Mouse (Mus musculus) liver, embryonic 15.5 days (tissue): ENCODE data around the gene Lrrc8e. TPM values are rescaled to one million over a fixed set of nuclear protein-coding genes. Genes with fewer than 3 reads are reported as not detected.

Experiments
- ATAC-seq: fragments of 200-750 bp; cut with Nextera tagmentation; 2 replicates; pipeline ENCODE4 v1.8.0; 2017; ENCODE audit warnings: moderate number of reproducible peaks, mild to moderate bottlenecking, moderate library complexity; ENCODE audit not compliant: insufficient read depth
- H3K27ac ChIP-seq: fragments of 300-500 bp; sonication (generic); replicated peaks from 2 replicates; pipeline ENCODE4 v1.5.1; 2015; ENCODE audit warnings: mild to moderate bottlenecking, inconsistent platforms
- H3K27me3 ChIP-seq: fragments of 300-500 bp; sonication (generic); 2 replicates; pipeline ENCODE4 v1.6.1; 2015; ENCODE audit warnings: mild to moderate bottlenecking, inconsistent platforms
- H3K36me3 ChIP-seq: fragments of 300-500 bp; sonication (generic); replicated peaks from 2 replicates; pipeline ENCODE4 v1.6.1; 2015; ENCODE audit warnings: moderate library complexity, mild to moderate bottlenecking, inconsistent platforms
- H3K4me1 ChIP-seq: fragments of 300-500 bp; sonication (generic); replicated peaks from 2 replicates; pipeline ENCODE4 v1.6.1; 2015; ENCODE audit warnings: inconsistent platforms
- H3K4me2 ChIP-seq: fragments of 300-500 bp; sonication (generic); 2 replicates; pipeline ENCODE4 v1.6.1; 2015; ENCODE audit warnings: moderate library complexity, mild to moderate bottlenecking, inconsistent platforms
- H3K4me3 ChIP-seq: fragments of 300-500 bp; sonication (generic); replicated peaks from 2 replicates; pipeline ENCODE4 v1.5.1; 2015; ENCODE audit warnings: mild to moderate bottlenecking, inconsistent platforms
- H3K9ac ChIP-seq: fragments of 300-500 bp; sonication (generic); 2 replicates; pipeline ENCODE4 v1.6.1; 2015; ENCODE audit warnings: moderate library complexity, mild to moderate bottlenecking, inconsistent platforms
- H3K9me3 ChIP-seq: fragments of 300-500 bp; sonication (generic); replicated peaks from 2 replicates; pipeline ENCODE4 v1.6.1; 2016; ENCODE audit warnings: inconsistent platforms
- WGBS: fragments of 180-500 bp; shearing (Covaris S2); methylation state at CpG from one replicate; pipeline ENCODE4 v1.1.7; 2015; ENCODE audit warnings: mixed read lengths; ENCODE audit not compliant: insufficient replicate concordance; 5-methylcytosine and 5-hydroxymethylcytosine counted together
- polyA plus RNA-seq: library from polyadenylated mRNA; unstranded; fragments of >200 nt; fragmentation: Nextera tagmentation; extraction: Ambion mirVana; gene quantifications from 2 replicates; pipeline ENCODE4 v1.2.1, GENCODE M21; 2015

Lrrc8e gene
- polyA plus RNA-seq, 1 experiment from 2014 or later = 0.32 TPM

DNA sequence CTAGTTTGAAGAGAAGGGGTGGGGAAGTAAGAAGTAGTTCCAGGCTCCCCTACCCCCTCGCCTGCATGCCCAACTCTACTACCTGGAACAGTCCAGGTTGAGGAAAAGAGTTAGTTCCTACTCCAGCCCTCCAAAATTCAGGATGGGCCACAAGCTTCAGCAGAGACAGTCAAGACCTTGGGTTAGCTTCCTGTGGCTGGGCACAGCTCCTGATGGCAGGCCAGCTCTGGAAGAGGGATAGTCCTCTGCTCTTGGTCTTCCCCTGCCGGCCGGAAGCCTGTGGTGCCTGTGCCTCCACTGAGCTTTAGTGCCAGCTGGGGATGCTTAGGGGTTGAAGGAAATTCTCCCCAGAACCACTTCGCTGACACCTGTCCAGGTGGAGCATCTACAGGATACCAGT lies 304 bp upstream of the Lrrc8e start:
- Histone ChIP-seq H3K27ac (no peak overlapping the region), H3K27me3 (peaks cover 54% of the 10 kb centered on the region), H3K36me3 (no peaks in the 10 kb centered on the region), H3K4me3 (peak overlapping the region; percentile 30), H3K9ac (no peak overlapping the region), H3K4me1 (peaks cover 18% of the 10 kb centered on the region), H3K9me3 (no peaks in the 10 kb centered on the region), H3K4me2 (peak overlapping the region; percentile 60)
- 22% methylated on average over 4 of the region's 4 CpGs for WGBS
- ATAC-seq = no peak

DNA sequence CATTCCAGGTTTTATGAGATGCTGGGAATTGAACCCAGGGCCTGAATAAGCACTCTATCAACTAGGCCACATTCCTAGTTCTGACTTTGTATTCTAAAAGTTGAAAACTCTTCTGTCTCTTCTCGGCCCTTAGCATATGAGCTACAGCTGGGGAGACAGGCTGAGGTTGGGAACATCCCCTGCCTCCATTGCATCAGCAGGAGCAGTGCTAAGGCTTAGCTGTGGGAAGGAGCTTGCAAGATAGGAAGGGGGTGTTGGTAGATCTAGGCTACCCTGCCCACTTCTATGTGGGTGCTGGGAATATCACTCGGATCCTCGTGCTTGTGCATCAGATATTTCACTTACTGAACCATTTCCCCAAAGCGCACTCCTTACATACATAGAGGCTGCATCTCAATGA lies 1.3 kb downstream of the Lrrc8e start:
- Histone ChIP-seq H3K36me3 (no peaks in the 10 kb centered on the region), H3K4me3 (no peak overlapping the region), H3K9me3 (no peaks in the 10 kb centered on the region), H3K9ac (no peak overlapping the region), H3K27me3 (peaks cover 51% of the 10 kb centered on the region), H3K4me2 (no peak overlapping the region), H3K27ac (no peak overlapping the region), H3K4me1 (peaks cover 19% of the 10 kb centered on the region)
- WGBS = 67% methylated on average over 4 of the region's 4 CpGs
- no peak for ATAC-seq

DNA sequence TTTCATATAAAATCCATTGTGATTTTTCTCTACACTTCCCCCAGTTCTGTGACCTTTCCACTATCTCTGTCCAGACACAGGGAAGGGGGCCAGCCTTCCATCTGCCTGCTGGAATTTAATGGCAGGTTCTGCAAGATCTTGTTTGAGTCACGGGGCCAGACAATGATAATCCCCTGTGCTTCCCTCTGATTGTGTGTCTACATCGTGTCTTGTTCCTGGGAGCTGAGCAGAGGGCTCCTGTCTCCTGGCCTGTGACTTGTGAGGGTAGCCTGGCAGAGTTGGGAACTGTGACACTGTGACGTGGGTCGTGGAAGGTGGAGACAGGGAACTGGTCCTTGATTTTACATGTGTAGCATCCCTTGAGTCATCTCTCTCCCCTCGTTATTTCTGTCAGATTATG lies 3.2 kb downstream of the Lrrc8e start:
- whole genome bisulfite sequencing = 51% methylated on average over 5 of the region's 5 CpGs
- Histone ChIP-seq H3K4me2 (no peak overlapping the region), H3K36me3 (no peaks in the 10 kb centered on the region), H3K27ac (no peak overlapping the region), H3K4me3 (no peak overlapping the region), H3K4me1 (peaks cover 19% of the 10 kb centered on the region), H3K9ac (no peak overlapping the region), H3K27me3 (peaks cover 38% of the 10 kb centered on the region), H3K9me3 (no peaks in the 10 kb centered on the region)
- no peak for ATAC-seq

DNA sequence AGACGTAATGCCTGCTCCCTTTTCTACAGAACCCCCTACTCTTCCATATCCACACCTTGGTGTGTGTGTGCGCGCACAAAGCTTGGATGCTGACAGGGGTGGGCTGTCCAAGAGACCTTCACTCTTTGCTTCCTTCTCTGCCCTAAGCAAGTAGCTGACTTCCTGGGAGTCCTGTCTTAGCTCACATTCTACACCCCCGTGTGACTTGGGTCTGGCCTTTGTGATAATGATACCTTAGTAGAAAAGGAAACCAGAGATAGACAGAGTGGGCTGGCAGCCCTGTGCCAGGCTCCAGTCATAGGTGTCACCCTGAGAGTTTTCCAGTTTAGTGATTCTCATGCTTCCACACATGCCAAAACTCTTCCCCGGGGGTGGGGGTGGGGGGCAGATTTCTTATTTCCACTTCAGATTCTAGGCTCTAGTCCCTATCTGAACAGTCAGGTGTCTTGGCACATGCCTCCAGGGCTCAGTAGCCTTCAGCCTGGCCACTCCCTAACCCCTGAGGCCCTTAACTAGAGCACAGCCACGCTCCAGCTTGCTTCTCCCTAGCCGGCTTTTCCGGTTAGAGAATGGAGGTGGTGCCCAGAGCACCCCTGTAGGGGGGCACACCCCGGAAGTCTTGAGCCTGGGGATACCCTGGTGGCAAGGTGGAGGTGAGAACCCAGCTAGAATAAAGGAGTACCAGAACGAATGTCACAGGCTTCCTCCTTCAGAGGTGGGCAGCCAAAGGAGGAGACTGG lies 4.2 kb downstream of the Lrrc8e start:
- Histone ChIP-seq H3K27ac (no peak overlapping the region), H3K4me3 (no peak overlapping the region), H3K9me3 (no peaks in the 10 kb centered on the region), H3K4me1 (peaks cover 19% of the 10 kb centered on the region), H3K9ac (no peak overlapping the region), H3K36me3 (no peaks in the 10 kb centered on the region), H3K4me2 (no peak overlapping the region), H3K27me3 (peaks cover 29% of the 10 kb centered on the region)
- WGBS = 45% methylated on average over 10 of the region's 10 CpGs
- peak; percentile 35; the same call in 1 of the 2 replicates for ATAC-seq

DNA sequence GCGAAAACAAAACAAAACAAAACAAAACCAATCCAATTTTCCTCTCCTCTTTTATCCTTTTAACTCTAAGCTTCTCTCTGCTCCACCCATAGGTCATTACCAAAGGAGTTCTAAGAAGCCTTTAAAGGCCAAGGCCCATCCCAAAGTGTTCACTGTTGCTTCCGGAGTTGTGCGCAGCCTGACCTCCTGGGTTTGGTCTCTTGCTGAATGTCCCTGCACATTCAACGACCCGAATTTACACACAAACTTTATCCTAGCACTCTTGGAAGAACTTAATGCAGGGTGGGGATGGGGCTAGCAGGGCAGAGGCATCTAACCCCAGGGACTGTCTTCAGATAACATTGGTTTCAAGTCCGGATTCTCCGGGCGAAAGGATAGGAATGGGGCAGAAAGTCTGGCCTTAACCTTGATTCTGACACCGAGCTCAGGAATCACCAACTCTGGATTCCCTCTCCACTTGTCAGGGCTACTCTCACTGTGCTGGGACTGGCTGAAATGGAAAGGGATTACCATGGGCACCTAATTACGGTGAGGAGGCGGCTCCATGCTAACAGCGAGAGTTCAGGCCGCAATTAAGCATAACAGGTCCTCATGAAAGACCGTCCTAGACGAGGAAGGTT lies 11.3 kb downstream of the Lrrc8e start:
- no peak; the same call in 1 of the 2 replicates for ATAC-seq
- H3K9ac ChIP-seq = peak overlapping the region; percentile 76
- no peaks in the 10 kb centered on the region for H3K9me3 ChIP-seq
- peak overlapping the region; percentile 94 for H3K27ac ChIP-seq
- H3K4me3 ChIP-seq = peak overlapping the region; percentile 75
- H3K36me3 ChIP-seq = peaks cover 15% of the 10 kb centered on the region
- H3K4me2 ChIP-seq = peak overlapping the region; percentile 86
- WGBS = 16% methylated on average over 15 of the region's 15 CpGs
- peaks cover 45% of the 10 kb centered on the region for H3K4me1 ChIP-seq
- H3K27me3 ChIP-seq = no peaks in the 10 kb centered on the region; the same call in 1 of the 2 replicates

DNA sequence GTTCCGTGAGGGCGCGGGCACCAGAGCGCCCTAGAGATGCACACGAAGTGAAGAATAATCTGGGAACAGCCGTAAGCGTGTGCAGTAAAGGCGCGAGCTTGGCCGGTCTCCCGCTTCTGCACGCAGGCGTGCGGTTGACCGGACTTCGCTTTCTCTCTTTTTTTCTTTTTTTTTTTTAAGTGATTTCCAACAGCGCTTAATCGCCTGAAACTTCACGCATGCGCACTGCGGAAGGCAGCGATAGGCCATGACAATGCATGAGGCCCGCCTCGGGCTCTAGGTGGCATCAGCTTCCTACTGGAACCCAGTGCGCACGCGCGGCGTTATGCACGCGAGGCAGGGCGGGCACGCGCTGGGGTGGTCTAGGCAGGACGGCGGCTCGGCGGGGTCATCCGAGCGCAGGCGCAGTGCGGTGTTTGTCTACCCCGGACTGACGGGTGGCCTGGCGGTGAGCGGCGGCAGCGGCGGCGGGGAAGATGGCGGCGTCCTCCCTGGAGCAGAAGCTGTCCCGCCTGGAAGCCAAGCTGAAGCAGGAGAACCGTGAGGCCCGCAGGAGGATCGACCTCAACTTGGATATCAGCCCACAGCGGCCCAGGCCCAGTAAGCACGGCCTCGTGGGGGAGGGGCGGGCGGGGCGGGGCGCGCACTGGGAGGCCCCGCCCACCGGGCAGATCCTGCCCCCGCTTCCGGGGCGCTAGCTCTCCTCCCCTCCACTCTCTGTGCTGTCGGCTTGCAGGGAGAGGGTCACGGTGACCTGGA lies 12.0 kb downstream of the Lrrc8e start, which contains the start of the genes Map2k7 and Gm49320:
Gene Map2k7, plus strand, starts transcription at position 307 of the 759 bp plus-strand sequence.
Gene Gm49320, plus strand, starts transcription at position 432 of the 759 bp plus-strand sequence.
- WGBS = under 1% methylated on average over 63 of the region's 71 CpGs
- ATAC-seq = peak; percentile 95

DNA sequence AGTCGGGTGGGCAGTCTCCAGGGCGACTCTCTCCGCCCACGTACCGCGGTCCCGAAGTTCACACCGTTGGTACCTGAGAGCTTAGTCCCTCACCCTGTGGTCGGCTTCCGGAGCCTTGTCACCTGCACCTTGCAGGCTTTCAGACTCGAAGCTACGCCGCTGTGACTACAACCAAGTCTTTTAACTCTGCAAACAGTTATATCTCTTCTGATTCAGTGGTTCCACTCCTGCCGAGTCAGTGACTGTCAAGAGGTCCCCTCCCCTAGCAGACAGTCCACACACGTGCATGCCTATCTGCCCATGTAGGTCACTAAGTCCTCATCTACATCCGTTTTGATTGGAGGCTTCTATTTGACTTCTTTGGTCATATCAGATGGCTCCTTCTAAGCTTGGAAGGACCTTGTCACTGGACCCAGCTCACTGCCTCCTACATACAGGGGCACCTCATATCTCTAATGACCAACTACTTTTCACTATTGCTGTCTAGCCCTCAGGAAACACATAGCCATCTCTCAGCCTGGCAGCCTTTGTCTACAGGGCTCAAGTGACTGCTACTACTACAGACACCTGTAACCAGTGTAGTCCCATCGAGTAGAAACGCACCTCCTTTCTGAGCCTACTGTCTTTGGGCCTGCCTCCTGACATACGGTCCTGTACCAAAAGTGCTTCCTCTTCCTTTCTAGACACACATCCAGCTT lies 12.7 kb downstream of the Lrrc8e start:
- H3K27ac ChIP-seq = peak overlapping the region; percentile 94
- H3K9ac ChIP-seq = peak overlapping the region; percentile 76
- no peaks in the 10 kb centered on the region for H3K9me3 ChIP-seq
- peak overlapping the region; percentile 75 for H3K4me3 ChIP-seq
- peak; percentile 23 for ATAC-seq
- H3K4me2 ChIP-seq = peak overlapping the region; percentile 86
- WGBS = 7% methylated on average over 19 of the region's 19 CpGs
- H3K36me3 ChIP-seq = peaks cover 29% of the 10 kb centered on the region
- H3K27me3 ChIP-seq = no peaks in the 10 kb centered on the region; the same call in 1 of the 2 replicates
- H3K4me1 ChIP-seq = peaks cover 45% of the 10 kb centered on the region

More for the DNA sequence above, 12.0 kb downstream of the Lrrc8e start, which contains the start of the genes Map2k7 and Gm49320:
- Histone ChIP-seq H3K27me3 (no peaks in the 10 kb centered on the region; the same call in 1 of the 2 replicates), H3K4me2 (peak within 1 kb of the TSS; percentile 86), H3K36me3 (peaks cover 22% of the 10 kb centered on the region), H3K9me3 (no peaks in the 10 kb centered on the region), H3K4me1 (peaks cover 45% of the 10 kb centered on the region), H3K9ac (peak within 1 kb of the TSS; percentile 76), H3K4me3 (peak within 1 kb of the TSS; percentile 75), H3K27ac (peak within 1 kb of the TSS; percentile 94)

DNA sequence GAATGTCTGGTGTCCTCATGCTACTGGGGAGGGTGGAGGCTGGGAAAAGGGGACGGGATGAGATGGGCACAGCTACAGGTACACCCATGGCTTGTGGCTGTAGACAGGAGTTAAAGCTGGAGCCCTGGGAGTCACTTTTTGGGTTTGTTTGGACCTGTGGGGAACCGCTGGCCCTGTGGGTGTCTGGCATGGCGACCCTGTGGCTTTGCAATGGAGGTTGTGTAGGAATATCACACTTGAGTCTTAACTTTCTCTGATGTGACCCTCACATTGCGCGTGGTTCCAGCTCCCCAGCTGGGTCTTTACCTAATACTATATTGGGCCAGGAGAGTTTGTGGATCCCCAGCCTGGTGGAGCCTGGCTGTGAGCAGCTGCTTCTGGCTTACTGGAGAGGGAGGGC lies 18.4 kb downstream of the Lrrc8e start:
- no peak for ATAC-seq
- WGBS = 82% methylated on average over 5 of the region's 5 CpGs
- Histone ChIP-seq H3K36me3 (peaks cover 63% of the 10 kb centered on the region), H3K4me2 (no peak overlapping the region), H3K27me3 (no peaks in the 10 kb centered on the region), H3K9me3 (no peaks in the 10 kb centered on the region), H3K4me3 (no peak overlapping the region), H3K9ac (no peak overlapping the region), H3K27ac (no peak overlapping the region), H3K4me1 (peaks cover 31% of the 10 kb centered on the region)

DNA sequence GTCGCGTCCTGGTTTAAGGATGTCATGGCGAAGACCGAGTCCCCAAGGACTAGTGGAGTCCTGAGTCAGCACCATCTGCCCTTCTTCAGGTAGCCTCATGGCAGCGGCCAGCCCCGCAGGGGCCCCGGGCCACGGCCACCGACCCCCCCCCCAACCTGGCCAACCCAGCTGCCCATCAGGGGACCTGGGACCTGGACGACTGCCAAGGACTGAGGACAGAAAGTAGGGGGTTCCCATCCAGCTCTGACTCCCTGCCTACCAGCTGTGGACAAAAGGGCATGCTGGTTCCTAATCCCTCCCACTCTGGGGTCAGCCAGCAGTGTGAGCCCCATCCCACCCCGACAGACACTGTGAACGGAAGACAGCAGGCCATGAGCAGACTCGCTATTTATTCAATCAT lies 19.1 kb downstream of the Lrrc8e start:
- Histone ChIP-seq H3K27ac (no peak overlapping the region), H3K4me2 (no peak overlapping the region), H3K27me3 (no peaks in the 10 kb centered on the region), H3K9me3 (no peaks in the 10 kb centered on the region), H3K36me3 (peaks cover 63% of the 10 kb centered on the region), H3K9ac (no peak overlapping the region), H3K4me3 (no peak overlapping the region), H3K4me1 (peaks cover 31% of the 10 kb centered on the region)
- ATAC-seq = no peak
- 80% methylated on average over 13 of the region's 13 CpGs for WGBS

DNA sequence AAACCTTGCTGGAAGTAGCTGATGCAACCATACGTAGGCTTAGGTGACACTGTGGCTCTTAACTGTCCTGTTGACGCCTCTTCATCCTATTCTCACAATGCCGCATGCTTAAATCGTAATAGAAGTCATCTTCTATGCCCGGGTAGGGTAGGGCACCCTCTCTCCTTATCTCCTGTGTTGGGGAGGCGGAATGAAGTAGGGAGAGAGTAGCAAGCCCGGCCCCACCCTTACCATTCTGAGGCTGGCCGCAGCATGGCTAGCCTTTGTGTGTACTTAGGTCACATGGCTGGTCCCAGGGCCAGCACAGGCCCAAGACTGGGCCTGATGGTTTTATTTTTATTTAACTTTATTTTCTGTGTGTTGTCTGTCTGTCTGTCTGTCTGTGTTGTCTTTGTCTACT lies 20.6 kb downstream of the Lrrc8e start:
- Histone ChIP-seq H3K36me3 (peaks cover 55% of the 10 kb centered on the region), H3K9me3 (no peaks in the 10 kb centered on the region), H3K27me3 (no peaks in the 10 kb centered on the region), H3K4me1 (peaks cover 25% of the 10 kb centered on the region), H3K4me3 (no peak overlapping the region), H3K27ac (no peak overlapping the region), H3K9ac (no peak overlapping the region), H3K4me2 (no peak overlapping the region)
- WGBS = 65% methylated on average over 8 of the region's 8 CpGs
- no peak; the same call in 1 of the 2 replicates for ATAC-seq
